In genomic region chr14:55885791-55886271, GRCm38 (mm10) we compare ENCODE assay signal across 7 mouse cellular contexts. TPM values are rescaled to one million over a fixed set of nuclear protein-coding genes. Genes with fewer than 3 reads are reported as not detected.
A peak's percentile ranks its signal among the peaks of the same experiment; 100 is the strongest.
DNase-seq lines count a peak whose midpoint lies in the region; ATAC-seq lines count a peak whose summit lies in the region.

No protein-coding gene starts in this region.

- H3K9me3 ChIP-seq in forebrain, embryonic 12.5 days: no peaks in the 10 kb centered on the region
- H3K9me3 ChIP-seq in hindbrain, embryonic 10.5 days: no peaks in the 10 kb centered on the region
- H3K9me3 ChIP-seq in limb, embryonic 10.5 days (replicated peaks): no peaks in the 10 kb centered on the region

- 0 out of 2 replicates have a peak overlapping the region, but pooled peaks have one; percentile 11 for H3K27ac ChIP-seq in forebrain, embryonic 12.5 days
- H3K27ac ChIP-seq in hindbrain, embryonic 10.5 days: peak overlapping the region; percentile 97
- H3K27ac ChIP-seq in limb, embryonic 10.5 days: peak overlapping the region; percentile 94

- H3K4me1 ChIP-seq in forebrain, embryonic 12.5 days: peaks cover 21% of the 10 kb centered on the region
- H3K4me1 ChIP-seq in hindbrain, embryonic 10.5 days (replicated peaks): peaks cover 50% of the 10 kb centered on the region
- peaks cover 53% of the 10 kb centered on the region for H3K4me1 ChIP-seq in limb, embryonic 10.5 days

- WGBS in forebrain, embryonic 12.5 days: 19% methylated on average over 16 of the region's 16 CpGs
- WGBS in hindbrain, embryonic 10.5 days: 12% methylated on average over 16 of the region's 16 CpGs
- 8% methylated on average over 16 of the region's 16 CpGs for WGBS in limb, embryonic 10.5 days

- H3K36me3 ChIP-seq in forebrain, embryonic 12.5 days (replicated peaks): peaks cover 46% of the 10 kb centered on the region
- peaks cover 47% of the 10 kb centered on the region for H3K36me3 ChIP-seq in hindbrain, embryonic 10.5 days
- H3K36me3 ChIP-seq in limb, embryonic 10.5 days: peaks cover 49% of the 10 kb centered on the region

- peak overlapping the region; percentile 87 for H3K9ac ChIP-seq in forebrain, embryonic 12.5 days

- peak overlapping the region; percentile 76 for H3K4me2 ChIP-seq in forebrain, embryonic 12.5 days

- ATAC-seq in CD4-positive, CD25-positive, alpha-beta regulatory T cell, adult 4 months: peak; percentile 45
- ATAC-seq in forebrain, embryonic 12.5 days (ENCODE audit: low FRiP score): no peak
- peak; percentile 31 for ATAC-seq in megakaryocyte-erythroid progenitor cell, adult 5-6 weeks (replicated peaks; ENCODE audit: low FRiP score, low TSS enrichment, poor library complexity, severe bottlenecking)

- no peaks in the 10 kb centered on the region for H3K27me3 ChIP-seq in forebrain, embryonic 12.5 days
- peaks cover 3% of the 10 kb centered on the region; the same call in 1 of the 2 replicates for H3K27me3 ChIP-seq in hindbrain, embryonic 10.5 days (ENCODE audit: insufficient read depth, poor library complexity, severe bottlenecking)
- H3K27me3 ChIP-seq in limb, embryonic 10.5 days (ENCODE audit: low read depth, poor library complexity, severe bottlenecking): no peaks in the 10 kb centered on the region

- H3K4me3 ChIP-seq in forebrain, embryonic 12.5 days (replicated peaks): peak overlapping the region; percentile 84
- peak overlapping the region; percentile 93 for H3K4me3 ChIP-seq in hindbrain, embryonic 10.5 days
- H3K4me3 ChIP-seq in limb, embryonic 10.5 days: peak overlapping the region; percentile 81

- DNase-seq in MN1 (ENCODE audit: low spot score): peak; percentile 37
- no peak for DNase-seq in hindbrain, embryonic 10.5 days (ENCODE audit: low spot score)
- DNase-seq in limb, embryonic 10.5 days (ENCODE audit: low spot score): no peak
- peak; percentile 86 to 88 for DNase-seq in spleen, postnatal 36 days (ENCODE audit: low spot score in 2 of 2)

RNA-seq across cellular contexts. Expression of gene Khnyn, which starts 1.1 kb away (rescaled TPM):
- 10 to 100 TPM; 13.4 to 13.9 TPM for polyA plus RNA-seq in CD4-positive, CD25-positive, alpha-beta regulatory T cell, adult 4 months (2017; shearing (Covaris generic))
- 18.9 and 21.2 TPM in 2 replicates for polyA plus RNA-seq in forebrain, embryonic 12.5 days (2016; fragmentation: Nextera tagmentation; extraction: Ambion mirVana)
- 21.4 and 24.2 TPM in 2 replicates for polyA plus RNA-seq in hindbrain, embryonic 10.5 days (2016; fragmentation: Nextera tagmentation; extraction: Ambion mirVana)
- polyA plus RNA-seq in limb, embryonic 10.5 days (2016; fragmentation: Nextera tagmentation; extraction: Ambion mirVana): 35.0 and 38.8 TPM in 2 replicates
- 10.9 and 12.1 TPM in 2 replicates for total RNA-seq in megakaryocyte-erythroid progenitor cell, adult 5-6 weeks (2014; fragmentation: Nextera tagmentation)
- 8.7 and 16.3 TPM in 2 replicates for total RNA-seq in megakaryocyte-erythroid progenitor cell, adult 5-6 weeks (2017)

RNA-seq across cellular contexts. Expression of gene Cbln3, which starts 1.6 kb away (rescaled TPM):
- polyA plus RNA-seq in CD4-positive, CD25-positive, alpha-beta regulatory T cell, adult 4 months (2017; shearing (Covaris generic)): not detected
- 0.04 and 0.27 TPM in 2 replicates for polyA plus RNA-seq in forebrain, embryonic 12.5 days (2016; fragmentation: Nextera tagmentation; extraction: Ambion mirVana)
- polyA plus RNA-seq in hindbrain, embryonic 10.5 days (2016; fragmentation: Nextera tagmentation; extraction: Ambion mirVana): 0.12 and 0.33 TPM in 2 replicates
- polyA plus RNA-seq in limb, embryonic 10.5 days (2016; fragmentation: Nextera tagmentation; extraction: Ambion mirVana): 0.15 and 0.31 TPM in 2 replicates
- total RNA-seq in megakaryocyte-erythroid progenitor cell, adult 5-6 weeks (2014; fragmentation: Nextera tagmentation): not detected in 2 replicates
- not detected in 2 replicates for total RNA-seq in megakaryocyte-erythroid progenitor cell, adult 5-6 weeks (2017)

RNA-seq across cellular contexts. Expression of gene Sdr39u1, which starts 14.3 kb away (rescaled TPM):
- 100 to 1,000 TPM in 1 of 2 experiments, 10 to 100 TPM in 1; 88.4 to 115 TPM for polyA plus RNA-seq in CD4-positive, CD25-positive, alpha-beta regulatory T cell, adult 4 months (2017; shearing (Covaris generic))
- 42.6 and 51.0 TPM in 2 replicates for polyA plus RNA-seq in forebrain, embryonic 12.5 days (2016; fragmentation: Nextera tagmentation; extraction: Ambion mirVana)
- 33.2 and 38.1 TPM in 2 replicates for polyA plus RNA-seq in hindbrain, embryonic 10.5 days (2016; fragmentation: Nextera tagmentation; extraction: Ambion mirVana)
- 55.0 and 70.3 TPM in 2 replicates for polyA plus RNA-seq in limb, embryonic 10.5 days (2016; fragmentation: Nextera tagmentation; extraction: Ambion mirVana)
- total RNA-seq in megakaryocyte-erythroid progenitor cell, adult 5-6 weeks (2014; fragmentation: Nextera tagmentation): 7.8 and 17.0 TPM in 2 replicates
- total RNA-seq in megakaryocyte-erythroid progenitor cell, adult 5-6 weeks (2017): 3.9 and 6.7 TPM in 2 replicates

RNA-seq across cellular contexts. Expression of gene Nynrin, which starts 32.0 kb away (rescaled TPM):
- under 1 TPM; 0.04 to 0.11 TPM for polyA plus RNA-seq in CD4-positive, CD25-positive, alpha-beta regulatory T cell, adult 4 months (2017; shearing (Covaris generic))
- 23.9 and 26.9 TPM in 2 replicates for polyA plus RNA-seq in forebrain, embryonic 12.5 days (2016; fragmentation: Nextera tagmentation; extraction: Ambion mirVana)
- polyA plus RNA-seq in hindbrain, embryonic 10.5 days (2016; fragmentation: Nextera tagmentation; extraction: Ambion mirVana): 24.1 and 24.4 TPM in 2 replicates
- polyA plus RNA-seq in limb, embryonic 10.5 days (2016; fragmentation: Nextera tagmentation; extraction: Ambion mirVana): 31.1 and 44.4 TPM in 2 replicates
- 1.9 and 2.7 TPM in 2 replicates for total RNA-seq in megakaryocyte-erythroid progenitor cell, adult 5-6 weeks (2014; fragmentation: Nextera tagmentation)
- total RNA-seq in megakaryocyte-erythroid progenitor cell, adult 5-6 weeks (2017): 1.2 and 2.0 TPM in 2 replicates

RNA-seq across cellular contexts. Expression of gene Cma1, which starts 58.6 kb away (rescaled TPM):
- polyA plus RNA-seq in CD4-positive, CD25-positive, alpha-beta regulatory T cell, adult 4 months (2017; shearing (Covaris generic)): not detected
- not detected in 2 replicates for polyA plus RNA-seq in forebrain, embryonic 12.5 days (2016; fragmentation: Nextera tagmentation; extraction: Ambion mirVana)
- not detected in 2 replicates for polyA plus RNA-seq in hindbrain, embryonic 10.5 days (2016; fragmentation: Nextera tagmentation; extraction: Ambion mirVana)
- polyA plus RNA-seq in limb, embryonic 10.5 days (2016; fragmentation: Nextera tagmentation; extraction: Ambion mirVana): not detected in 2 replicates
- total RNA-seq in megakaryocyte-erythroid progenitor cell, adult 5-6 weeks (2014; fragmentation: Nextera tagmentation): 1.4 TPM in 1 of 2 replicates, not detected in the other
- 1.1 TPM in 1 of 2 replicates, not detected in the other for total RNA-seq in megakaryocyte-erythroid progenitor cell, adult 5-6 weeks (2017)

Comparison
In these comparisons a context has a peak if more than half of its experiments do, and no peak if none do; other contexts are left out.
1. DNase-seq: peak in MN1 (single experiment) and spleen, postnatal 36 days (2 of 2); none in hindbrain, embryonic 10.5 days (single experiment) and limb, embryonic 10.5 days (single experiment).
2. H3K27ac ChIP-seq: peak in every context shown above with its lines; median percentile 97 in hindbrain, embryonic 10.5 days; 94 in limb, embryonic 10.5 days; 11 in forebrain, embryonic 12.5 days.
3. Peak in every context shown above with its lines, with median percentiles within 50 percentile points of each other: H3K4me3 ChIP-seq.